Mouse (Mus musculus) MEL (cell line): ENCODE measurements around the gene Gm10964. TPM values are rescaled to one million over a fixed set of nuclear protein-coding genes. Genes with fewer than 3 reads are reported as not detected.

Source experiments
- DNase-seq: peaks from one replicate; pipeline ENCODE4 v3.0.0; 2011; ENCODE audit warnings: low read depth, low spot score
- H3K27ac ChIP-seq: 2 replicates; pipeline ENCODE4 v1.5.1; 2012; ENCODE audit warnings: low read depth, mild to moderate bottlenecking, control low read depth, low read length, moderate library complexity; ENCODE audit not compliant: control insufficient read depth
- H3K27me3 ChIP-seq, 2 experiments: fragments of 150-350 bp in 1 of 2; sonication (generic) in 1 of 2; 2 replicates each; pipeline ENCODE4 v1.6.1; 2012; ENCODE audit warnings: low read length in 2 of 2, mild to moderate bottlenecking in 2 of 2, improper control_type of control experiment in 1 of 2, moderate library complexity in 1 of 2; ENCODE audit not compliant: insufficient read depth in 2 of 2, control insufficient read depth in 1 of 2
- H3K36me3 ChIP-seq, 2 experiments: 2 replicates each; pipeline ENCODE4 v1.6.1; 2012 to 2014; ENCODE audit warnings: low read length in 2 of 2, improper control_type of control experiment in 1 of 2, inconsistent platforms in 1 of 2, mild to moderate bottlenecking in 1 of 2; ENCODE audit not compliant: insufficient read depth in 2 of 2, control insufficient read depth in 1 of 2
- H3K4me1 ChIP-seq, 2 experiments: fragments of 150-350 bp in 1 of 2; sonication (generic) in 1 of 2; 2 replicates each; pipeline ENCODE4 v1.6.1; 2012; ENCODE audit warnings: low read length in 2 of 2, improper control_type of control experiment in 1 of 2, mild to moderate bottlenecking in 1 of 2; ENCODE audit not compliant: insufficient read depth in 2 of 2, control insufficient read depth in 1 of 2
- H3K4me3 ChIP-seq, 2 experiments: fragments of 150-350 bp in 1 of 2; sonication (generic) in 1 of 2; 2 replicates each; pipeline ENCODE4 v1.5.1; 2012; ENCODE audit warnings: low read depth in 2 of 2, low read length in 2 of 2, mild to moderate bottlenecking in 2 of 2, moderate library complexity in 2 of 2, control low read depth in 1 of 2, improper control_type of control experiment in 1 of 2; ENCODE audit not compliant: control insufficient read depth in 1 of 2, insufficient read depth in 1 of 2
- H3K79me2 ChIP-seq: 2 replicates; pipeline ENCODE4 v1.6.1; 2012; ENCODE audit warnings: mild to moderate bottlenecking, low read length, moderate library complexity; ENCODE audit not compliant: control insufficient read depth, poor library complexity, insufficient read depth
- H3K9ac ChIP-seq: 2 replicates; pipeline ENCODE4 v1.6.1; 2012; ENCODE audit warnings: low read depth, mild to moderate bottlenecking, control low read depth, low read length, moderate library complexity; ENCODE audit not compliant: control insufficient read depth, poor library complexity, severe bottlenecking
- H3K9me3 ChIP-seq: fragments of 150-350 bp; sonication (generic); replicated peaks from 2 replicates; pipeline ENCODE4 v1.6.1; 2012; ENCODE audit warnings: mild to moderate bottlenecking, low read length, improper control_type of control experiment, moderate library complexity; ENCODE audit not compliant: insufficient read depth
- BHLHE40 ChIP-seq: IDR thresholded peaks from 2 replicates; pipeline ENCODE4 v1.6.1; 2012; ENCODE audit warnings: low read depth, mild to moderate bottlenecking, inconsistent platforms, low read length, improper control_type of control experiment, borderline replicate concordance
- CHD1 ChIP-seq: IDR thresholded peaks from 2 replicates; pipeline ENCODE4 v1.6.1; 2012; ENCODE audit warnings: low read depth, mild to moderate bottlenecking, inconsistent platforms, low read length, improper control_type of control experiment
- CHD2 ChIP-seq: IDR thresholded peaks from 2 replicates; pipeline ENCODE4 v1.6.1; 2011; ENCODE audit warnings: low read length, improper control_type of control experiment
- CTCF ChIP-seq, 3 experiments: IDR thresholded peaks in 2 of 3; conservative IDR thresholded peaks in 1 of 3; 2 replicates each; pipeline ENCODE4 v1.5.1; 2011 to 2012; ENCODE audit warnings: low read length in 3 of 3, low read depth in 2 of 3, mild to moderate bottlenecking in 2 of 3, improper control_type of control experiment in 1 of 3, inconsistent platforms in 1 of 3, mixed read lengths in 1 of 3, moderate library complexity in 1 of 3; ENCODE audit not compliant: control insufficient read depth in 1 of 3, insufficient read depth in 1 of 3, poor library complexity in 1 of 3, severe bottlenecking in 1 of 3
- E2F4 ChIP-seq: IDR thresholded peaks from 2 replicates; pipeline ENCODE4 v1.6.1; 2011; ENCODE audit warnings: low read depth, low read length, improper control_type of control experiment, borderline replicate concordance
- ELF1 ChIP-seq: IDR thresholded peaks from 2 replicates; pipeline ENCODE4 v1.6.1; 2014; ENCODE audit warnings: low read depth, mild to moderate bottlenecking, inconsistent platforms, low read length, improper control_type of control experiment, moderate library complexity
- EP300 ChIP-seq, 2 experiments: IDR thresholded peaks; 2 replicates each; pipeline ENCODE4 v1.6.1; 2011; ENCODE audit warnings: improper control_type of control experiment in 2 of 2, low read length in 2 of 2, low read depth in 1 of 2, mild to moderate bottlenecking in 1 of 2
- GATA1 ChIP-seq: IDR thresholded peaks from 2 replicates; pipeline ENCODE4 v1.6.1; 2011; ENCODE audit warnings: low read depth, low read length, improper control_type of control experiment
- KAT2A ChIP-seq: conservative IDR thresholded peaks from 2 replicates; pipeline ENCODE4 v1.6.1; 2012; ENCODE audit warnings: low read depth, low read length, improper control_type of control experiment, inconsistent platforms
- MAFK ChIP-seq: IDR thresholded peaks from 2 replicates; pipeline ENCODE4 v1.6.1; 2011; ENCODE audit warnings: low read depth, mild to moderate bottlenecking, low read length, improper control_type of control experiment, borderline replicate concordance
- MYB ChIP-seq: IDR thresholded peaks from 2 replicates; pipeline ENCODE4 v1.6.1; 2011; ENCODE audit warnings: mild to moderate bottlenecking, low read depth, low read length, improper control_type of control experiment
- NRF1 ChIP-seq: IDR thresholded peaks from 2 replicates; pipeline ENCODE4 v1.6.1; 2014; ENCODE audit warnings: low read depth, mild to moderate bottlenecking, inconsistent platforms, low read length, improper control_type of control experiment, moderate library complexity; ENCODE audit not compliant: poor library complexity, insufficient read depth, severe bottlenecking
- POLR2AphosphoS2 ChIP-seq: IDR thresholded peaks from 2 replicates; pipeline ENCODE4 v1.6.1; 2011; ENCODE audit warnings: low read length, improper control_type of control experiment
- POLR2AphosphoS5 ChIP-seq: IDR thresholded peaks from 2 replicates; pipeline ENCODE4 v1.6.1; 2012; ENCODE audit warnings: low read depth, borderline replicate concordance, mild to moderate bottlenecking, inconsistent platforms, low read length, moderate library complexity, mixed read lengths
- RCOR1 ChIP-seq: IDR thresholded peaks from 2 replicates; pipeline ENCODE4 v1.6.1; 2012; ENCODE audit warnings: low read depth, mild to moderate bottlenecking, inconsistent platforms, low read length, improper control_type of control experiment
- SIN3A ChIP-seq: IDR thresholded peaks from 2 replicates; pipeline ENCODE4 v1.6.1; 2012; ENCODE audit warnings: low read length, improper control_type of control experiment, inconsistent platforms
- SMC3 ChIP-seq: IDR thresholded peaks from 2 replicates; pipeline ENCODE4 v1.6.1; 2011; ENCODE audit warnings: low read depth, low read length, improper control_type of control experiment
- TAL1 ChIP-seq: IDR thresholded peaks from 2 replicates; pipeline ENCODE4 v1.6.1; 2012; ENCODE audit warnings: mild to moderate bottlenecking, inconsistent platforms, low read length, moderate library complexity, mixed read lengths
- UBTF ChIP-seq: IDR thresholded peaks from 2 replicates; pipeline ENCODE4 v1.6.1; 2012; ENCODE audit warnings: low read depth, mild to moderate bottlenecking, inconsistent platforms, low read length, improper control_type of control experiment, moderate library complexity, borderline replicate concordance; ENCODE audit not compliant: insufficient read depth
- USF1 ChIP-seq: IDR thresholded peaks from 2 replicates; pipeline ENCODE4 v1.6.1; 2014; ENCODE audit warnings: low read depth, mild to moderate bottlenecking, inconsistent platforms, low read length, improper control_type of control experiment, moderate library complexity
- USF2 ChIP-seq, 2 experiments: IDR thresholded peaks; 2 replicates each; pipeline ENCODE4 v1.6.1; 2011 to 2012; ENCODE audit warnings: improper control_type of control experiment in 2 of 2, low read length in 2 of 2, borderline replicate concordance in 1 of 2, inconsistent platforms in 1 of 2, low read depth in 1 of 2, mild to moderate bottlenecking in 1 of 2; ENCODE audit not compliant: insufficient read depth in 1 of 2
- ZC3H11A ChIP-seq: IDR thresholded peaks from 2 replicates; pipeline ENCODE4 v1.6.1; 2012; ENCODE audit warnings: low read depth, mild to moderate bottlenecking, inconsistent platforms, low read length, improper control_type of control experiment
- ZNF384 ChIP-seq: IDR thresholded peaks from 2 replicates; pipeline ENCODE4 v1.6.1; 2012; ENCODE audit warnings: low read depth, mild to moderate bottlenecking, inconsistent platforms, low read length, improper control_type of control experiment
- polyA plus RNA-seq, 2 experiments: library from polyadenylated mRNA; stranded (reverse) in 1 of 2; unstranded in 1 of 2; fragments of >175 nt in 1 of 2; fragments of >200 nt in 1 of 2; gene quantifications; 2 replicates each; pipeline versions ENCODE4 v1.2.1 to v1.2.4; 2012; ENCODE audit warnings: low replicate concordance in 2 of 2, low read depth in 1 of 2; ENCODE audit not compliant: insufficient read length in 2 of 2, insufficient read depth in 1 of 2, missing spikeins in 1 of 2
- total RNA-seq: library from RNA; depleted of rRNA; stranded (reverse); fragments of 300-350 nt; gene quantifications from 2 replicates; pipeline ENCODE4 v1.2.3, GENCODE M21; 2012

The Gm10964 gene
- total and polyA plus RNA-seq, 3 experiments: not detected

- TF ChIP-seq BHLHE40 (peak; percentile 47; the same call in 1 of the 2 replicates), RCOR1 (peak; percentile 71; the same call in 1 of the 2 replicates), ZC3H11A (peak; percentile 31), SMC3 (peak; percentile 74)
- TF ChIP-seq, all 39 proteins: peak for 10
Measured at GRCm38 (mm10) chr3:103737778-103738571, 1.2 kb upstream of the Gm10964 start, which contains the start of gene Olfml3 (continued).

GRCm38 (mm10) chr3:103740342-103740741, 1.2 kb downstream of the Gm10964 start:
- Histone ChIP-seq H3K9ac (no peak overlapping the region), H3K79me2 (no peaks in the 10 kb centered on the region), H3K4me3 (no peak overlapping the region), H3K4me1 (no peaks in the 10 kb centered on the region; a peak in 1 of 4 replicates), H3K27ac (no peak overlapping the region), H3K9me3 (no peaks in the 10 kb centered on the region), H3K27me3 (no peaks in the 10 kb centered on the region)
- no peak for TF ChIP-seq ZNF384
- TF ChIP-seq SIN3A: no peak
- TF ChIP-seq CHD1: no peak
- TF ChIP-seq, all 39 proteins: peak for 0
- H3K36me3 ChIP-seq: peaks cover 0 to 8% of the 10 kb centered on the region in 2 experiments; a peak in 3 of 4 replicates
- no peak for DNase-seq

DNA sequence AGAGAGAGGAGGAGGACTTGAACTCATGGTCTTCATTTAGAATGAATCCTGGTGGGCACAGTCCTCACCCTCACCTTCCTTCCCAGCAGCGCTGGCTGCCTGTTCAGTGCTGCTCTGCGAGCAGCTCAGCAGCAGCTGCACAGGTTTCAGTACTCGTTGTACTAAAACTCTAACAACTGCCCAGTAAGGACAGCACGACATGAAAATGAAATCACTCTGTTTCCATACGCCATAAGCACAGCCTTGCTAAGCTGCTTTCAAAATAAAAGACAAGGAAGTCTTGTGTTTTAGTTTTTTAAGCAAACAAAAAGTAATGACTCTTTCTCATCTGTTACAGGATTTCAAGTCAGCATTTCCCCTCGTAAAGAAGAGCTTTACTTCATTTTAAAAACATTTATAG, 4.0 kb downstream of the Gm10964 start:
- H3K4me3 ChIP-seq: no peak overlapping the region
- H3K9me3 ChIP-seq: no peaks in the 10 kb centered on the region
- peaks cover 10 to 15% of the 10 kb centered on the region in 2 experiments for H3K36me3 ChIP-seq
- TF ChIP-seq POLR2AphosphoS2: no peak
- no peak for TF ChIP-seq KAT2A
- no peak for TF ChIP-seq EP300 (IDR thresholded peaks at IDR 0.05; ENCODE audit: low read depth in 1 of 2, low read length in 2 of 2)
- no peak for TF ChIP-seq USF1
- TF ChIP-seq GATA1: no peak
- TF ChIP-seq NRF1: no peak
- TF ChIP-seq RCOR1: no peak
- no peak for TF ChIP-seq UBTF
- no peak for TF ChIP-seq MAFK
- TF ChIP-seq ELF1: no peak
- no peak for TF ChIP-seq CHD2
- TF ChIP-seq CTCF (IDR thresholded peaks at IDR 0.05 in 2 of 3, conservative IDR thresholded peaks at IDR 0.05 in 1 of 3; ENCODE audit: control insufficient read depth in 1 of 3, insufficient read depth in 1 of 3, low read depth in 2 of 3, low read length in 3 of 3, poor library complexity in 1 of 3, severe bottlenecking in 1 of 3): no peak
- TF ChIP-seq ZNF384: no peak
- TF ChIP-seq MYB: no peak
- TF ChIP-seq POLR2AphosphoS5: no peak
- no peak for TF ChIP-seq E2F4
- no peak for TF ChIP-seq USF2 (IDR thresholded peaks at IDR 0.05; ENCODE audit: borderline replicate concordance in 1 of 2, insufficient read depth in 1 of 2, low read depth in 1 of 2, low read length in 2 of 2)
- TF ChIP-seq ZC3H11A: no peak
- TF ChIP-seq TAL1: no peak
- TF ChIP-seq CHD1: no peak
- H3K27me3 ChIP-seq: no peaks in the 10 kb centered on the region
- H3K79me2 ChIP-seq: no peaks in the 10 kb centered on the region
- DNase-seq: no peak
- H3K9ac ChIP-seq: no peak overlapping the region
- peaks cover 3 to 8% of the 10 kb centered on the region in 2 experiments; a peak in 3 of 4 replicates for H3K4me1 ChIP-seq
- H3K27ac ChIP-seq: no peak overlapping the region
